Mouse (Mus musculus) CH12F3 (cell line): ENCODE data around the gene Cpsf6.

Source experiments
- in situ Hi-C: fragments of 300-500 bp; cut with MboI; formaldehyde crosslinking; loops from 2 replicates; pipeline ENCODE4 v1.14.3; 2020; ENCODE audit warnings: low sequenced_read_pairs

Gene Cpsf6

GRCm38 (mm10) chr10:117379908-117380307, at the start of gene Cpsf6:
Gene Cpsf6 (minus strand): TSS chr10:117380015.
- in situ Hi-C loops, result no loop called here

- in situ Hi-C loops, result no loop called here
Observed at GRCm38 (mm10) chr10:117426615-117426969, 46.8 kb upstream of the Cpsf6 start.

- in situ Hi-C loops, result no loop called here
Observed at GRCm38 (mm10) chr10:117425907-117426614, 46.2 kb upstream of the Cpsf6 start.

GRCm38 (mm10) chr10:117425013-117425412, 45.2 kb upstream of the Cpsf6 start:
- in situ Hi-C loops, result no loop called here

- in situ Hi-C loops, result no loop called here
Observed at GRCm38 (mm10) chr10:117424146-117424905, 44.5 kb upstream of the Cpsf6 start.

GRCm38 (mm10) chr10:117423025-117424002, 43.5 kb upstream of the Cpsf6 start:
- in situ Hi-C loops, result no loop called here

GRCm38 (mm10) chr10:117422174-117422808, 42.5 kb upstream of the Cpsf6 start:
- in situ Hi-C loops, result no loop called here

- in situ Hi-C loops, result no loop called here
Observed at GRCm38 (mm10) chr10:117421283-117422107, 41.7 kb upstream of the Cpsf6 start.

GRCm38 (mm10) chr10:117420502-117421282, 40.9 kb upstream of the Cpsf6 start:
- in situ Hi-C loops, result no loop called here

- in situ Hi-C loops, result no loop called here
Observed at GRCm38 (mm10) chr10:117419577-117420290, 39.9 kb upstream of the Cpsf6 start.

GRCm38 (mm10) chr10:117418668-117419237, 38.9 kb upstream of the Cpsf6 start:
- in situ Hi-C loops, result no loop called here

GRCm38 (mm10) chr10:117417772-117418667, 38.2 kb upstream of the Cpsf6 start:
- in situ Hi-C loops, result no loop called here

GRCm38 (mm10) chr10:117417470-117417767, 37.6 kb upstream of the Cpsf6 start:
- in situ Hi-C loops, result no loop called here

- in situ Hi-C loops, result no loop called here
Observed at GRCm38 (mm10) chr10:117416636-117417469, 37.0 kb upstream of the Cpsf6 start.

- in situ Hi-C loops, result no loop called here
Observed at GRCm38 (mm10) chr10:117416095-117416494, 36.3 kb upstream of the Cpsf6 start.

- in situ Hi-C loops, result no loop called here
Observed at GRCm38 (mm10) chr10:117415364-117416057, 35.7 kb upstream of the Cpsf6 start.
